Mouse (Mus musculus) inflammation-experienced regulatory T-cells (primary cell): ENCODE data around the gene Dap. TPM values are rescaled to one million over a fixed set of nuclear protein-coding genes. Genes with fewer than 3 reads are reported as not detected.

Experiments
- polyA plus RNA-seq, 2 experiments: library from polyadenylated mRNA; unstranded; fragments of 100-300 nt; shearing (Covaris generic); gene quantifications; one replicate each; pipeline ENCODE4 v1.2.1; 2017

The Dap gene
- polyA plus RNA-seq: 10 to 100 TPM; 40.8 to 76.6 TPM

DNA sequence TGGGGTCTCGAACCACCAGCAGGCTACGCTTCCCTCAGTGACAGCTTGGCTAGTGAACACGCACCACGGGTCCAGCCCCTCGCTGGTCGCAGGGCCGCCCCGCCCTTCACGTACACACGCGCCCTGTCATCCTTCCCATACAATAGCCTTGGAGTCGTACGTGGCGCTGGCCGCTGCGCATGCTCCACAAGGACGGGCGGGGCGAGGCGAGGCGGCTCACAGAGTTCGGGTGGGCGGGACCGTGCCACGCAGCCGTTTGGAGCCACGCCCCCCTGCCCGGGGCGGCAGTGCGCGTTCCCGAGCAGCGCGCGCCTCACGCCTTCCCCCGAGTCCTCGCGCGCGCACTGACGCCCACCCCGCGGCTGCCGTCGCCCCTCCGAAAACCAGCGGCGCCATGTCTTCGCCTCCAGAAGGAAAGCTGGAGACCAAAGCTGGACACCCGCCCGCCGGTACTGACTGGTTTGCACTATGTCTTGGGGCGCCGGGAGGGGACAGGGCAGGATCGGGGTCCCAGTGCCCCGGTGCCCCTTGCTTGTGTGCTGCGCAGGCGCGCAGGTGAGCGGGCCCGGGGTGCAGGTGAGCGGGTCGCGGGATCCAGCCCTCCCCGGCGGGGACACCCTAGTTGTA, at the start of gene Dap:
TSS of gene Dap (plus strand) at position 180 of the 627 bp plus-strand sequence.

Other genes with a start within 250 kb of the Dap start
- 1 to 10 TPM in 1 of 2 experiments, not detected in 1; 1.1 TPM for gene Ankrd33b, start 143.4 kb downstream of the Dap start, polyA plus RNA-seq
- under 1 TPM; 0.49 to 0.89 TPM for gene Ropn1l, start 229.4 kb downstream of the Dap start, polyA plus RNA-seq